Mouse (Mus musculus): ENCODE measurements around the gene Stx3. TPM values are rescaled to one million over a fixed set of nuclear protein-coding genes. Genes with fewer than 3 reads are reported as not detected.

Stx3 gene
- polyA plus RNA-seq (2016; fragmentation: Nextera tagmentation; extraction: Ambion mirVana): 9.8 and 10.7 TPM in 2 replicates

- Histone ChIP-seq H3K4me3 (peak within 1 kb of the TSS; percentile 77), H3K27me3 (replicated peaks; ENCODE audit: low read depth, poor library complexity, severe bottlenecking) (peaks cover 57% of the 10 kb centered on the region), H3K36me3 (replicated peaks) (no peaks in the 10 kb centered on the region), H3K27ac (replicated peaks) (peak within 1 kb of the TSS; percentile 78), H3K9me3 (no peaks in the 10 kb centered on the region), H3K4me1 (peaks cover 17% of the 10 kb centered on the region)
- under 1% methylated on average over 20 of the region's 20 CpGs for WGBS
- peak; percentile 47 for DNase-seq (ENCODE audit: low spot score)
Measured at GRCm38 (mm10) chr19:11819143-11819700, at the start of gene Stx3. Gene Stx3, minus strand, starts transcription at chr19:11819403.

- no peak for DNase-seq (ENCODE audit: low spot score)
- Histone ChIP-seq H3K27me3 (replicated peaks; ENCODE audit: low read depth, poor library complexity, severe bottlenecking) (no peaks in the 10 kb centered on the region), H3K9me3 (0 out of 2 replicates have a peak, but pooled peaks cover 3% of the 10 kb centered on the region), H3K36me3 (replicated peaks) (no peaks in the 10 kb centered on the region), H3K27ac (replicated peaks) (no peak overlapping the region), H3K4me1 (no peaks in the 10 kb centered on the region), H3K4me3 (no peak overlapping the region)
- 85% methylated on average over 2 of the region's 2 CpGs for WGBS
Measured at GRCm38 (mm10) chr19:11867837-11868236, 48.6 kb upstream of the Stx3 start.

GRCm38 (mm10) chr19:11860966-11861365 is 41.8 kb upstream of the Stx3 start, which contains the start of gene Olfr1418:
Gene Olfr1418, minus strand, starts transcription at chr19:11861066.
- H3K4me3 ChIP-seq: no peak within 1 kb of the TSS
- no peaks in the 10 kb centered on the region for H3K27me3 ChIP-seq (replicated peaks; ENCODE audit: low read depth, poor library complexity, severe bottlenecking)
- no peaks in the 10 kb centered on the region for H3K9me3 ChIP-seq
- 95% methylated on average over 1 of the region's 1 CpGs for WGBS
- DNase-seq (ENCODE audit: low spot score): no peak
- no peak within 1 kb of the TSS for H3K27ac ChIP-seq (replicated peaks)
- no peaks in the 10 kb centered on the region for H3K4me1 ChIP-seq
- no peaks in the 10 kb centered on the region for H3K36me3 ChIP-seq (replicated peaks)

- no peaks in the 10 kb centered on the region for H3K36me3 ChIP-seq (replicated peaks)
- no peak overlapping the region for H3K27ac ChIP-seq (replicated peaks)
- no peaks in the 10 kb centered on the region for H3K9me3 ChIP-seq
- no peak overlapping the region for H3K4me3 ChIP-seq
- WGBS: 81% methylated on average over 6 of the region's 6 CpGs
- H3K27me3 ChIP-seq (replicated peaks; ENCODE audit: low read depth, poor library complexity, severe bottlenecking): no peaks in the 10 kb centered on the region
- no peaks in the 10 kb centered on the region for H3K4me1 ChIP-seq
- DNase-seq (ENCODE audit: low spot score): no peak
Measured at GRCm38 (mm10) chr19:11856506-11856905, 37.3 kb upstream of the Stx3 start.

- no peak for DNase-seq (ENCODE audit: low spot score)
- no peak overlapping the region for H3K27ac ChIP-seq (replicated peaks)
- WGBS: 88% methylated on average over 2 of the region's 2 CpGs
- H3K9me3 ChIP-seq: no peaks in the 10 kb centered on the region
- no peaks in the 10 kb centered on the region for H3K27me3 ChIP-seq (replicated peaks; ENCODE audit: low read depth, poor library complexity, severe bottlenecking)
- H3K36me3 ChIP-seq (replicated peaks): no peaks in the 10 kb centered on the region
- H3K4me3 ChIP-seq: no peak overlapping the region
- H3K4me1 ChIP-seq: no peaks in the 10 kb centered on the region
Measured at GRCm38 (mm10) chr19:11854821-11855220, 35.6 kb upstream of the Stx3 start.

GRCm38 (mm10) chr19:11852652-11853051 is 33.4 kb upstream of the Stx3 start:
- H3K36me3 ChIP-seq (replicated peaks): no peaks in the 10 kb centered on the region
- H3K9me3 ChIP-seq: no peaks in the 10 kb centered on the region
- H3K27me3 ChIP-seq (replicated peaks; ENCODE audit: low read depth, poor library complexity, severe bottlenecking): no peaks in the 10 kb centered on the region
- no peak for DNase-seq (ENCODE audit: low spot score)
- WGBS: 64% methylated on average over 4 of the region's 4 CpGs
- H3K4me1 ChIP-seq: no peaks in the 10 kb centered on the region
- no peak overlapping the region for H3K4me3 ChIP-seq
- H3K27ac ChIP-seq (replicated peaks): no peak overlapping the region

- H3K36me3 ChIP-seq (replicated peaks): no peaks in the 10 kb centered on the region
- 84% methylated on average over 4 of the region's 4 CpGs for WGBS
- H3K27me3 ChIP-seq (replicated peaks; ENCODE audit: low read depth, poor library complexity, severe bottlenecking): no peaks in the 10 kb centered on the region
- H3K27ac ChIP-seq (replicated peaks): no peak overlapping the region
- no peaks in the 10 kb centered on the region for H3K9me3 ChIP-seq
- no peaks in the 10 kb centered on the region for H3K4me1 ChIP-seq
- no peak overlapping the region for H3K4me3 ChIP-seq
- DNase-seq (ENCODE audit: low spot score): no peak
Measured at GRCm38 (mm10) chr19:11846333-11846732, 27.1 kb upstream of the Stx3 start.

- 85% methylated on average over 4 of the region's 4 CpGs for WGBS
- H3K4me3 ChIP-seq: no peak within 1 kb of the TSS
- H3K9me3 ChIP-seq: no peaks in the 10 kb centered on the region
- H3K27me3 ChIP-seq (replicated peaks; ENCODE audit: low read depth, poor library complexity, severe bottlenecking): no peaks in the 10 kb centered on the region
- no peaks in the 10 kb centered on the region for H3K36me3 ChIP-seq (replicated peaks)
- no peak within 1 kb of the TSS for H3K27ac ChIP-seq (replicated peaks)
- no peaks in the 10 kb centered on the region for H3K4me1 ChIP-seq
- no peak for DNase-seq (ENCODE audit: low spot score)
Measured at GRCm38 (mm10) chr19:11839119-11839518, 19.9 kb upstream of the Stx3 start, which contains the start of gene Olfr1417. Gene Olfr1417, minus strand, starts transcription at chr19:11839219.

GRCm38 (mm10) chr19:11823346-11824065 is 4.3 kb upstream of the Stx3 start:
- WGBS: 29% methylated on average over 4 of the region's 4 CpGs
- Histone ChIP-seq H3K36me3 (replicated peaks) (no peaks in the 10 kb centered on the region), H3K27ac (replicated peaks) (no peak overlapping the region), H3K9me3 (no peaks in the 10 kb centered on the region), H3K27me3 (replicated peaks; ENCODE audit: low read depth, poor library complexity, severe bottlenecking) (peaks cover 19% of the 10 kb centered on the region), H3K4me1 (peaks cover 11% of the 10 kb centered on the region), H3K4me3 (no peak overlapping the region)
- DNase-seq (ENCODE audit: low spot score): no peak

GRCm38 (mm10) chr19:11820211-11820610 is 1.0 kb upstream of the Stx3 start:
- H3K27ac ChIP-seq (replicated peaks): no peak overlapping the region
- H3K27me3 ChIP-seq (replicated peaks; ENCODE audit: low read depth, poor library complexity, severe bottlenecking): peaks cover 52% of the 10 kb centered on the region
- 26% methylated on average over 6 of the region's 6 CpGs for WGBS
- peak overlapping the region; percentile 77 for H3K4me3 ChIP-seq
- no peaks in the 10 kb centered on the region for H3K36me3 ChIP-seq (replicated peaks)
- peaks cover 17% of the 10 kb centered on the region for H3K4me1 ChIP-seq
- no peak for DNase-seq (ENCODE audit: low spot score)
- H3K9me3 ChIP-seq: no peaks in the 10 kb centered on the region

GRCm38 (mm10) chr19:11819800-11820199 is 597 bp upstream of the Stx3 start:
- no peaks in the 10 kb centered on the region for H3K9me3 ChIP-seq
- H3K27ac ChIP-seq (replicated peaks): no peak overlapping the region
- H3K36me3 ChIP-seq (replicated peaks): no peaks in the 10 kb centered on the region
- 1% methylated on average over 15 of the region's 15 CpGs for WGBS
- H3K27me3 ChIP-seq (replicated peaks; ENCODE audit: low read depth, poor library complexity, severe bottlenecking): peaks cover 56% of the 10 kb centered on the region
- H3K4me1 ChIP-seq: peaks cover 17% of the 10 kb centered on the region
- peak; percentile 91 for DNase-seq (ENCODE audit: low spot score)
- H3K4me3 ChIP-seq: peak overlapping the region; percentile 77

GRCm38 (mm10) chr19:11818199-11819142 is 732 bp downstream of the Stx3 start:
- peak; percentile 65 for DNase-seq (ENCODE audit: low spot score)
- Histone ChIP-seq H3K9me3 (no peaks in the 10 kb centered on the region), H3K4me3 (peak overlapping the region; percentile 77), H3K27ac (replicated peaks) (peak overlapping the region; percentile 78), H3K27me3 (replicated peaks; ENCODE audit: low read depth, poor library complexity, severe bottlenecking) (peaks cover 57% of the 10 kb centered on the region), H3K36me3 (replicated peaks) (no peaks in the 10 kb centered on the region), H3K4me1 (peaks cover 24% of the 10 kb centered on the region)
- under 1% methylated on average over 81 of the region's 83 CpGs for whole genome bisulfite sequencing

Data from embryonic facial prominence, embryonic 10.5 days (tissue).